Mouse (Mus musculus) E14TG2a.4 (cell line): ENCODE measurements around the gene Nrp2.

Experiments
- CTCF ChIP-seq: conservative IDR thresholded peaks from 2 replicates; pipeline ENCODE4 v1.5.1; 2014; ENCODE audit warnings: low read length
- NANOG ChIP-seq: IDR thresholded peaks from 2 replicates; pipeline ENCODE4 v1.6.1; 2014; ENCODE audit warnings: borderline replicate concordance, low read length, mixed read lengths

DNA sequence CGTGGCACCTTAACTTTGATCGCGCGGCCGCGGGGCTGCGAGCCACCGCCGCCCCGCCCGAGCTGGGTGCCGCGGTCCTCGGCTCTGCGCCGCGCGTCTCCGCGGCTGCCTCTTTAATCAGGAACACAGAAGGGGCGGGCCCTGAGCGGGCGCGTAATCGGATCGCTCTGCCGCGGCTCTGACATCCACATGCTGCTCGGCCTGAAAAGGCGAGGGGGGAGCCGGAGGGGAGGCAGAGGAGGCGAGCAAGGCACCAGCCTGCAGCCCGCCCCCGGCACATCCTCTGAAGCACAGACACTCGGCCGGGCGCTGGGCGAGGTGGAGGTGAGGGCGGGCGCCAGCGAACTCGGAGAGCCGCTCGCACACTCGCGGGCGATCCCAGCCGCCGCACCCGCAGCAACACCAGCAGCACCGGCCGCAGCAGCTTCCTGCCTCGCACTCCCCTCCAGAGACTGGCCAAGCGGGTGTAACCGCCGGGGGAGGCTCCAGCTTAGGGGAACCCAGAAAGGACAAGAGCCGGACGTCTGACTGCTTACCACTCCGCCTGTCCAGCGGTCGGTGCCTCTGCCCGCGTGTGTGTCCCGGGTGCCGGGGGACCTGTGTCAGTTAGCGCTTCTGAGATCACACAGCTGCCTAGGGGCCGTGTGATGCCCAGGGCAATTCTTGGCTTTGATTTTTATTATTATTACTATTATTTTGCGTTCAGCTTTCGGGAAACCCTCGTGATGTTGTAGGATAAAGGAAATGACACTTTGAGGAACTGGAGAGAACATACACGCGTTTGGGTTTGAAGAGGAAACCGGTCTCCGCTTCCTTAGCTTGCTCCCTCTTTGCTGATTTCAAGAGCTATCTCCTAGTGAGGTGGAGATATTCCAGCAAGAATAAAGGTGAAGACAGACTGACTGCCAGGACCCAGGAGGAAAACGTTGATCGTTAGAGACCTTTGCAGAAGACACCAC, at the start of gene Nrp2:
- TF ChIP-seq CTCF (no peak), NANOG (no peak)
